9 mouse cellular contexts compared by ENCODE assay signal in the genomic region with DNA sequence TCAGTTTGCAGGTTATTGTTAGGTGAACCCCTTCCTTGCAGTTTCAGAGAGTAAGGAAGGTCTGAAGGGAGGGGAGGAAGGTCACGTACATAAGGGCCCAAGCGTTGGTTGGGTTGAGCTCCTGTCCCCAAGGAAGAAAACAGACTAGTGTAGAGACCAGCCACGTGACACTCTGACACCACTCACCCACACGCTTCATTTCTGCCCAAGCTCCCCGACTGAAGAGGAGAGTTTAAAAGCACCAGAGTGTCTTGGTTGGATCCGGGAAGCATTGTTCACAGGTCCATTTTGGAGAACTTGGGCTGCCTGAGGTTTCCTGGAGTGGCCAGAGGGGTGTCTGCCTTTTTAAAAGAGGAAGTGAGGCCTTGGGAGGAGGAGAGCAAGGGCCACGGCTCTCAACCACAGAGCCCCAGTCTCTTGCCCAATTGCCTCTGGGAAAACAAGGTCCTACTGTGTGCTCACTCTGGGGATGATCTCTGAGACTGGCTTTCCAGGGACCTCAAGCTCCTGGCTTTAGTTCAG. TPM values are rescaled to one million over a fixed set of nuclear protein-coding genes. Genes with fewer than 3 reads are reported as not detected.
DNase-seq lines count a peak whose midpoint lies in the region; ATAC-seq and TF ChIP-seq lines count a peak whose summit lies in the region.
"Had no signal": no experiment of that assay in that cellular context is flagged by ENCODE, and none has a peak within 500 bp of the region (broad histone marks: within the 10 kb centered on the region; RNA-seq: fewer than 3 reads in every experiment).

No protein-coding gene starts in this region.

- no peak for TF ChIP-seq POLR2A in bone marrow, adult 2 months (IDR thresholded peaks at IDR 0.05; ENCODE audit: borderline replicate concordance, control insufficient read depth, low read depth, low read length)

- H3K4me2 ChIP-seq in liver, embryonic 13.5 days: peak overlapping the region; percentile 23

- peak overlapping the region; percentile 31; the same call in 1 of the 2 replicates for H3K9ac ChIP-seq in liver, embryonic 13.5 days

- TF ChIP-seq CTCF in bone marrow, adult 2 months (IDR thresholded peaks at IDR 0.05; ENCODE audit: control insufficient read depth, insufficient read depth, low read length): no peak

- H3K36me3 ChIP-seq in liver, embryonic 13.5 days: no peaks in the 10 kb centered on the region
- no peaks in the 10 kb centered on the region for H3K36me3 ChIP-seq in limb, embryonic 10.5 days

- H3K9me3 ChIP-seq in liver, embryonic 13.5 days (replicated peaks): no peaks in the 10 kb centered on the region
- H3K9me3 ChIP-seq in limb, embryonic 10.5 days (replicated peaks): no peaks in the 10 kb centered on the region

- peaks cover 23% of the 10 kb centered on the region for H3K4me1 ChIP-seq in bone marrow, adult 2 months (ENCODE audit: control insufficient read depth, insufficient read depth, low read length)
- H3K4me1 ChIP-seq in liver, embryonic 13.5 days (replicated peaks): peaks cover 80% of the 10 kb centered on the region
- H3K4me1 ChIP-seq in limb, embryonic 10.5 days: peaks cover 21% of the 10 kb centered on the region

- H3K27ac ChIP-seq in bone marrow, adult 2 months (ENCODE audit: control insufficient read depth, insufficient read depth, low read depth, low read length, poor library complexity): peak overlapping the region; percentile 64
- no peak overlapping the region; the same call in 1 of the 2 replicates for H3K27ac ChIP-seq in liver, embryonic 13.5 days
- no peak overlapping the region for H3K27ac ChIP-seq in limb, embryonic 10.5 days

- peak; percentile 77 for DNase-seq in layer of hippocampus, adult 9-11 months
- DNase-seq in layer of hippocampus, adult 9-10 months (ENCODE audit: low spot score): no peak
- DNase-seq in liver, embryonic 13.5 days: no peak
- DNase-seq in limb, embryonic 10.5 days (ENCODE audit: low spot score): no peak
- no peak for DNase-seq in right cerebral cortex, adult 2 months (ENCODE audit: low spot score in 2 of 2)
- DNase-seq: cerebellum, postnatal 36 days had no signal

- 8% methylated on average over 7 of the region's 7 CpGs for WGBS in bone marrow, adult 2 months
- WGBS in liver, embryonic 13.5 days (ENCODE audit: insufficient replicate concordance): 21% methylated on average over 7 of the region's 7 CpGs
- 84% methylated on average over 7 of the region's 7 CpGs for WGBS in limb, embryonic 10.5 days

- H3K4me3 ChIP-seq in bone marrow, adult 2 months (replicated peaks; ENCODE audit: control insufficient read depth, low read depth, low read length): peak overlapping the region; percentile 32
- H3K4me3 ChIP-seq in liver, embryonic 13.5 days (replicated peaks): no peak overlapping the region
- H3K4me3 ChIP-seq in limb, embryonic 10.5 days: no peak overlapping the region

- H3K27me3 ChIP-seq in liver, embryonic 13.5 days: peaks cover 17% of the 10 kb centered on the region
- peaks cover 37% of the 10 kb centered on the region for H3K27me3 ChIP-seq in limb, embryonic 10.5 days (ENCODE audit: low read depth, poor library complexity, severe bottlenecking)

- no peak for ATAC-seq in liver, embryonic 13.5 days (ENCODE audit: low read depth)
- peak; percentile 44 for ATAC-seq in neutrophil, adult 5-6 weeks (ENCODE audit: extremely low read depth, insufficient number of reproducible peaks, low FRiP score, poor library complexity, severe bottlenecking)
- no peak for ATAC-seq in erythroid progenitor cell, adult 5-6 weeks (replicated peaks; ENCODE audit: low FRiP score, poor library complexity, severe bottlenecking)

RNA-seq across cellular contexts. Expression of a gene that starts 3.5 kb away (rescaled TPM):
- polyA plus RNA-seq in bone marrow, adult 2 months (2011; ENCODE audit: insufficient read depth, insufficient read length, low replicate concordance, missing spikeins): 10.9 and 23.0 TPM in 2 replicates
- 2.9 and 3.1 TPM in 2 replicates for polyA plus RNA-seq in liver, embryonic 13.5 days (2015; fragmentation: Nextera tagmentation; extraction: Ambion mirVana)
- total RNA-seq in neutrophil, adult 5-6 weeks (2017): 258 TPM in 2 replicates
- 3.1 and 4.2 TPM in 2 replicates for polyA plus RNA-seq in limb, embryonic 10.5 days (2016; fragmentation: Nextera tagmentation; extraction: Ambion mirVana)
- total RNA-seq in erythroid progenitor cell, adult 5-6 weeks (2015; ENCODE audit: low replicate concordance): 0.84 and 2.2 TPM in 2 replicates
- 3.3 and 5.7 TPM in 2 replicates for total RNA-seq in erythroid progenitor cell, adult 5-6 weeks (2017; ENCODE audit: low replicate concordance)

RNA-seq across cellular contexts. Expression of a gene that starts 47.8 kb away (rescaled TPM):
- 21.8 and 39.9 TPM in 2 replicates for polyA plus RNA-seq in bone marrow, adult 2 months (2011; ENCODE audit: insufficient read depth, insufficient read length, low replicate concordance, missing spikeins)
- polyA plus RNA-seq in liver, embryonic 13.5 days (2015; fragmentation: Nextera tagmentation; extraction: Ambion mirVana): 0.95 and 1.1 TPM in 2 replicates
- 109 and 111 TPM in 2 replicates for total RNA-seq in neutrophil, adult 5-6 weeks (2017)
- polyA plus RNA-seq in limb, embryonic 10.5 days (2016; fragmentation: Nextera tagmentation; extraction: Ambion mirVana): 0.19 and 0.21 TPM in 2 replicates
- 1.7 and 1.8 TPM in 2 replicates for total RNA-seq in erythroid progenitor cell, adult 5-6 weeks (2015; ENCODE audit: low replicate concordance)
- 2.2 and 2.7 TPM in 2 replicates for total RNA-seq in erythroid progenitor cell, adult 5-6 weeks (2017; ENCODE audit: low replicate concordance)

Comparison
In these comparisons a context has a peak if more than half of its experiments do, and no peak if none do; other contexts are left out.
1. RNA of a gene that starts 47.8 kb away (polyA plus RNA-seq): 21.8 to 39.9 TPM in bone marrow, adult 2 months; 0.95 to 1.1 TPM in liver, embryonic 13.5 days and 0.19 to 0.21 TPM in limb, embryonic 10.5 days; every median in the first group is over 10 times any median in the second.